Mouse (Mus musculus) gastrocnemius, adult 2 months (tissue): ENCODE data around the gene Pold4. TPM values are rescaled to one million over a fixed set of nuclear protein-coding genes. Genes with fewer than 3 reads are reported as not detected.

ENCODE experiments used
- DNase-seq: peaks from one replicate; pipeline ENCODE4 v3.0.0; 2022
- H3K27ac ChIP-seq: fragments of 200-600 bp; 2 replicates; pipeline ENCODE4 v1.8.1; 2022; ENCODE audit warnings: mild to moderate bottlenecking
- H3K4me3 ChIP-seq: fragments of 200-600 bp; 2 replicates; pipeline ENCODE4 v1.8.1; 2022; ENCODE audit warnings: mild to moderate bottlenecking, moderate library complexity
- CTCF ChIP-seq: fragments of 200-600 bp; IDR thresholded peaks from 2 replicates; pipeline ENCODE4 v1.8.1; 2022; ENCODE audit warnings: antibody characterized with exemption, mild to moderate bottlenecking, moderate library complexity
- intact Hi-C: fragments of 180-260 bp; cut with DNase I; formaldehyde crosslinking; loops from one replicate; pipeline ENCODE4 v1.15.1; 2025
- long read RNA-seq, 2 experiments: library from polyadenylated mRNA; stranded (forward); transcript quantifications; one replicate each; pipeline ENCODE4 v2.0.0; 2021
- total RNA-seq, 2 experiments: library from RNA; stranded (reverse); gene quantifications; 2 replicates each; pipeline ENCODE4 v1.2.3; 2021

Gene Pold4
- total RNA-seq = 10 to 100 TPM; 13.6 to 16.4 TPM
- long read RNA-seq, experiment 1, transcript Pold4-201 (4 exons, 913 nt) = major isoform, 6 of 8 reads
- long read RNA-seq, experiment 1, partial matches to known transcripts = 0 of 8 reads
- long read RNA-seq, experiment 1, other reads (novel, unspliced or antisense) = 1 of 8 reads
- long read RNA-seq, experiment 2, transcript Pold4-201 (4 exons, 913 nt) = major isoform, 8 of 10 reads
- long read RNA-seq, experiment 2, partial matches to known transcripts = 0 of 10 reads
- long read RNA-seq, experiment 2, other reads (novel, unspliced or antisense) = 1 of 10 reads

DNA sequence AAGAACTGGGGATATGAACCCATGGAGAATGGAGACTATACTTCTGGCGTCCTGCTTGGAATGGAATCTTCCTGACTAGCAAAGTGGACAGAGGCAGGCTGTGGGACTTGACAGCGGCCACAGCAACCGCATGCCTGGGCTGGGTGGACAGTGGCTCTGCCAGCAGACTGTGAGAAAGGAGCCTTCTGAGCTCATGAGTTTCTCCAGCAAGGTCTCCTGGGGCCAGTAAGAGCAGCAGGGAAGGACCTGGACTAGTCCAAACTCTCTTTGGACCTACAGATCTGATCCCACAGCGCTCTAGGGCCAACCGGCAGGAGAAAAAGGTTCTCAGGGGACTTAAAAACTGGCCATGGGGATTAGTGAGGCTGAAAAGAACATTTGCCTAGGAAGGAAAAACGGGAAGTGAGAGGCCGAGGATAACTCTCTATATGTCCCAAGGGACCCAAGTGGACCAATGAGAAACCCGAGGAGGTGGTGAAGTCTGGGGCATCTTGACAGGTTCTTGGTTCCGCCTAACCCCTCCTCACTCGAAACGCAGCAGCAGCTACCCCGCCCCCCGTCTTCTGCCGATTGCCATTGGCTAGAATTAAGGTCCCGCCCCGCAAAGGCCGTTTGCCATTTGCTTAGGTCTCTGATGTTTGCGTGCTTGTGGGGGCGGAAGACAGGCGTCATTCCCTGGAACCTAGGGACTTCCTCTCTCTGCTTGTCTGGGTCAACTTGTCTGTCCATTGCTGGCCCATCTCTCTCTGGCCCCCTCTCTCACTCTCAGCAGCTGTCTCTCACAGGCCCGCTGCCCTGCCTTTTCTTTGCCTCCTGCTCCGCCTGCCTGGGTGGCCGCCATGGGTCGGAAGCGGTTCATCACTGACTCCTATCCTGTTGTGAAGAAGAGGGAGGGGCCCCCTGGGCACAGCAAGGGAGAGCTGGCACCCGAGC lies at the start of gene Pold4:
Gene Pold4, plus strand, starts transcription at position 647 of the 933 bp plus-strand sequence.
- H3K4me3 ChIP-seq = peak within 1 kb of the TSS; percentile 89
- TF ChIP-seq CTCF = no peak
- peak within 1 kb of the TSS; percentile 98 for H3K27ac ChIP-seq
- intact Hi-C loops = no loop called here
- peak; percentile 99 for DNase-seq

DNA sequence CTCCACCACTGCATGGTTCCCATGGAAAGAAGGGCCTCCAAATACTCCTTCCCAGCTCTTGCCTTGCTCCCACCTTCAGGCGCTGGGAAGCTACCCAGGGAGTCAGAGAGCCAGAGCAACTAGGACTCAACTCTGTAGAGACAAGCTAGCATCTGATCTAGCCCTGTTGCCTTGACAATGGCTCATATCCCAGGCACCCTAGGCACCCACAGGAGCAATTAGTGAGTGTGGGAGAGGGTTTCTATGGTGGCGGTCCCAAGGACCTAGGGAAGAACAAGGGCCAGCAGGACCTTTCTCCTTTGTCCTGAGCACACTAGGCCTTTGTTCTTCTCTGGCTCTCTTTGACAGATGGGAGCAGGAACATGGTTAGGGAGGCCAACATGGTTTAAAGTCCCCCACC lies 48.0 kb upstream of the Pold4 start:
- TF ChIP-seq CTCF = no peak
- H3K4me3 ChIP-seq = no peak overlapping the region
- peak overlapping the region; percentile 28; the same call in 1 of the 2 replicates for H3K27ac ChIP-seq
- intact Hi-C loops = no loop called here
- no peak for DNase-seq

DNA sequence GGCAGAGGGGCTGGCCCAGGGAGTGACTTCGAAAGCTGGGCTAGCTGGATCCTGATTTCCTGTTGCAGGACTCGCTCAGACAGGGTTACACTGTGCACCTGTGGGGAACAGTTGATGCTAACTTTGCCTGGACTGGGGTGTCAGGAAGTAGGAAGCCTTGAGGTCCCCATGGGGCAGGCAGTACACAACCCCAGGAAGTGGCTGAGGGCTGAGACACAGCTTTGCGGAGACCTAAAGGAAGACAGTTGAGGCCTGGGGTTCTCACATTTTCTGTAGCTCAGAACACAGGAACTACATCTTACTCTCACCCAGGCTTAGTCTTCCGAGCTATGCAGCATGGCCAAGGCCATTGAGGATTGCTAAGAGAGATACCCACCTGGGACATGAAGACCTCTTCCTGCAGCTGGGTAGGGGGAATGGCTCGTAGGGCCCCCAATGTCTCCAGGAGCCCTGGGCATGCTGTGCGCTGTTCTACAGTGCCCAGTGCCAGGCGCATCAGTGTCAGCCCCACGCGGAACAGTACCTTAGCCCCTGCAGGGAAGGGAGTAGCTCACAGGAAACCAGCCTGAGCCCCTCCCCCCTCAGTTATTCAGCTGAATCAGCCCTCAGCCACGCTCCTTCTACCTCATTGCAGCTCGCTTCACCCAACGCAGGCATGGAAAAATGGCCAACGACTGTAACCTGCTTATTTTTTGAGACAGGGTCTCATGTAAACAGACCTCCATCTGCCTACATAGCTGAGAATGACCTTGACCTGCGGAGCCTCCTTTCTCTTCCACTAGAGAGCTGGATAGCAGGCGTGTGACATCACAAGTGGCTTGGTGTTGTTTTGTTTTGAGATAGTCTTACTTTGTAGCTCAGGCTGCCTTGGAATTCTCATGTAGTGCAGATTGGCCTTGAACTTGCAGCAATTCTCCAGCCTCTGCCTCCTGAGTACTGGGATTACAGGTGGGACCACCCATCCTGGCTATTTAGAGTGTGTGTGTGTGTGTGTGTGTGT lies 46.4 kb upstream of the Pold4 start:
- TF ChIP-seq CTCF = no peak
- Histone ChIP-seq H3K27ac (peak overlapping the region; percentile 28; the same call in 1 of the 2 replicates), H3K4me3 (no peak overlapping the region)
- intact Hi-C loops = no loop called here
- DNase-seq = no peak

DNA sequence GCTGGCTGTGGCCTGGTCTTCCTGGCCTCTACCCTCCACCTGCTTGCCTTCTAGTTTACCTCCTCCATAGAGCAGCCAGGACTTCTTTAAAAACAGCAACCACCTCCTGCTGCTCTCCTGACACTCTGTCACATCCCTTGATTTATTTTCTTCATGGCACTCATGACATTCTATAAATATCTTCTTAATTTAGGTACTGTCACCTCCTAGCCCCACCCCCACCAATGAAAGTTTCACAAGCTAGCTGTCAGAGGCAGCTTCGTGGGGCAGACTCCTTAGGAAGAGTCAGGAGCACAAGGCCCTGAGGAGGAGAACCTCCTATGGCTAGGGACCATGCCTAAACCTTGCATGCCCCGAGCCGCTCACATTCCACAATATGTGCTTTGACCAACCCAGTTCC lies 44.4 kb upstream of the Pold4 start:
- DNase-seq = peak; percentile 69
- intact Hi-C loops = no loop called here
- no peak for TF ChIP-seq CTCF
- Histone ChIP-seq H3K4me3 (peak overlapping the region; percentile 45), H3K27ac (peak overlapping the region; percentile 81)

DNA sequence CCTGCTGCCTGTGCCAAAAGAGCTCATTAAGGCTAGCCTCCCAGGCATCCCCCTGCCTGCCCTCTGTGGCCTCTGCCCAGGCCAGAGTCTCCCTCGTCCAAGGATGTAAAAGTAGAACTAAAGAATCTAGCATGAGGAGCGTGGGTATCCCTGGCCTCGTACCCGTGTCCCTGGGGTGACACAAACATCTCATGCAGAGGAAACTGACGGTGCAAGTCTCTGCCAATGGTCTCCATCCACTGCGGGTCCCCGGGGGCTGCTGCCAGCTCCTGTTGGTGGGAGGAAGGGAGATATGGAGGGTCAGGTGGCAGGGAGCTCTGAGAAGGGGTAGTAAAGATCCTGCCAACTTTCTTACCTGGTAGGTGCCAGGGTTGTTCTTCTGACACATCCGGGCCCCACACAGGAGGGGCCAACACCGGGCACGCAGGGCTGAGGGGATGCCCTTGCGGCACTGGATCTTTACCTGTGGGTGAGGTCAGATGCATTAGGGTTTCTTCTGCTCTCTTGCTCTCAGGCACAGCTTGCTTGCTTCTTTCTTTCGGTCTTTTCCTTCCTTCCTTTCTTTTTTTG lies 42.6 kb upstream of the Pold4 start:
- intact Hi-C loops = no loop called here
- no peak overlapping the region for H3K4me3 ChIP-seq
- TF ChIP-seq CTCF = no peak
- no peak for DNase-seq
- peak overlapping the region; percentile 81 for H3K27ac ChIP-seq

DNA sequence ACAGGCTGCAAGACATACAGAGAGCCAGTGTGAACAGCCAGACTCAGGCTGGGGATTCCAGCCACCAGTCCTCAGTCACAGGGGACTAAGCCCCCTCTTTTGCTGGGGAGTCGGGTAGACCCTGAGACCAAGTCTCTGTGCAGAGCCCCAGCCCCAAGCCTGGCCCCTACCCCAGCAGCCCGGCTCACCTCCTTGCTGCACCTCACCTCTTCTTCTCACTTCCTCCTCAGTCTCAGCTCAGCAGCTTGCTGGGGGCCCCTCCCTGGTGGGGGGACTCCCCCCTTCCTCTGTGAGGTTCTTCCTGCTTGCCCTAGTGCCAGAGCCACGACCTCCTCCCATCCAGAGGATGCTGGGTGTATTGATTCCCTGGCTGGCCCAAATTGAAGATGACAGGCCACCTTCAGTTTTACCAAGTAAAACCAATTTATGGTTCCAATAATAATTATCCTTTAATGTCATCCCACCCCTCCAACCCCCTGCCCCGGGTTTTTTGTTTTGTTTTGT lies 40.8 kb upstream of the Pold4 start, which contains the start of gene Tbc1d10c:
Gene Tbc1d10c, minus strand, starts transcription at position 454 of the 504 bp plus-strand sequence.
- DNase-seq = no peak
- H3K4me3 ChIP-seq = peak within 1 kb of the TSS; percentile 94
- TF ChIP-seq CTCF = no peak
- intact Hi-C loops = loop anchor here (1.0 to 5.0 kb wide), 2 partner anchors 21 to 64 kb away; partner anchors contain the start of gene Aip
- peak within 1 kb of the TSS; percentile 98 for H3K27ac ChIP-seq

DNA sequence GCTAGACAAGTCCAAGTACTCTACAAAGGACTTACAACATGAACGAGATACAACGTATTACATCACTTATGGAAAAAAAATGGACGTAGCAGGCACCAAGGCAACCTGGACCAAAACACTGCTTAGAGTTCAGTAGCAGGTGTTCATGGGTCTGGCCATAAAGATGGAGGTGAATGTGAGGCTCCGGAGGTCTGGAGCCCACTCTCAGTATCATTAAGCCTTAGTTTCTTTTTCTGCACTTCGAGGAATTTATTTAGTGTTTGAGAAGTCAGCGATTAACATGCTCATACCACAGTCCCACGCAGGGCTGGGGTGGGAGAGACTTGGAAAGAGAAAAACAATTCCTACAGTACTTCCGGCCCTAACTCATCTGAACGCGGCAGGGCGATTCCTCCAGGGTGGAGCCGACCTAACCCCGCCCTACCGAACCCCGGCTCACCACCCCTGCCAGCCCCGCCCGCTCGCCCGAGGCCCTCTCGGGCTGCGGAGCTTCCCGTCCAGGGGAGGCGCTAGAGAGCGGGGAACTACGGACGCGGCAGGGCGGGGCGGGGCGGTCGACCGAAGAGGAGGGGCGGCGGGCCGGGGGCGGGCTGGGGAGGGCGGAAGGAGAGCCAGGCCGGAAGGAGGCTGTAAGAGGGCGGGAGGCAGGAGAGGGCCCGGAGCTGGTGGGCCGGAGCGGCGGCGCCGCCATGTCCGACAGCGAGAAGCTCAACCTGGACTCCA lies 40.0 kb upstream of the Pold4 start, which contains the start of gene Ppp1ca:
Gene Ppp1ca, plus strand, starts transcription at position 538 of the 723 bp plus-strand sequence.
- peak; percentile 99 for DNase-seq
- peak within 1 kb of the TSS; percentile 94 for H3K4me3 ChIP-seq
- TF ChIP-seq CTCF = peak; percentile 79
- peak within 1 kb of the TSS; percentile 98 for H3K27ac ChIP-seq
- intact Hi-C loops = loop anchor here (1.0 to 5.0 kb wide), 2 partner anchors 21 to 64 kb away; partner anchors contain the start of gene Aip

DNA sequence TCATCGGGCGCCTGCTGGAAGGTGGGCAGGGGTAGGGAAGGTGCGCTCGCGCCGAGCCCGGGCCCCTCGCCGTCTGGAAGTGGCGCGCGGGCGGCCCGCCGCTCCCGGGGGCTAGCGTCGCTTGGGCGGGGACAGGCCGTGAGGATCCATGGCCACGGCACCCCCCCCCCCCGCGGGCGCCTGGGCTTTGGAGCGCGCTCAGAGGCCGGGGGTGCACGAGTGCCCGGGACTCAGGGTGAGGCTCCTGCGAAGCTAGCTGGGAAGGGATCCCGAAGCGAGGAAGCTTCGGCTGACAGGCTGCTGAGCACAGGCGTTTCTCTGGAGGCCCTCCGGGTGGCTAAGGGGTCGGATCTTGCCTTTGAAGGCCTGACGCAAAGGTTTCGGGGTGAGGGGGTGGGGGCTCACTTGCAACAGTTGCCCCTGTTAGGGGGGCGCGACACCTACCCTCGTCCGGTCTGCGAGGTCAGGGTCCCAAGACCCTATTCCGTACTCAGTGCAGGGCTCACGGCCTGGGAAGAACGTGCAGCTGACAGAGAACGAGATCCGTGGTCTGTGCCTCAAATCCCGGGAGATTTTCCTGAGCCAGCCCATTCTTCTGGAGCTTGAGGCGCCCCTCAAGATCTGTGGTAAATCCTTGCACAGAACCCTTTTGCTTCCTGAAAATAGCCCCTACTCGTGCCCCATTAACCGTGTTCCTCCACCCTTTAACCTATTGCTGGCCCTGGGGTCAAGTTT lies 39.3 kb upstream of the Pold4 start:
- Histone ChIP-seq H3K4me3 (peak overlapping the region; percentile 94), H3K27ac (peak overlapping the region; percentile 98)
- intact Hi-C loops = loop anchor here (5.0 kb wide), 1 partner anchor 65 kb away; the partner anchor contains the start of gene Aip
- no peak for TF ChIP-seq CTCF
- DNase-seq = no peak

DNA sequence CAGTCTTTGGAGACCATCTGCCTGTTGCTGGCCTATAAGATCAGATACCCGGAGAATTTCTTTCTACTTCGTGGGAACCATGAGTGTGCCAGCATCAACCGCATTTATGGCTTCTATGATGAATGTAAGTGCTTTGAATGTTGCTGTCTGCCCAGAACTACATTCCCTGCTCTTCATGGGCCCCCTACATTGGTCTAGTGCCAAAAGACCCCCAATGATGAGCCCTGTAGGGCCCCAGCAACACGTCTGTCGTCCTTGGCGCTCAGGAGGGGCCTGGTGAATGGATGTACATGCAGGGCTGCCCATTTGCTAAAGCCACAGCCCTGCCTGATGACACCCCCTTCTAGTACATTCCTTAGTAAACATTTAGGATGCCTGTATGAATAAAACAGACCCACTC lies 38.6 kb upstream of the Pold4 start:
- DNase-seq = no peak
- Histone ChIP-seq H3K27ac (peak overlapping the region; percentile 98; the same call in 1 of the 2 replicates), H3K4me3 (peak overlapping the region; percentile 94)
- no peak for TF ChIP-seq CTCF
- intact Hi-C loops = loop anchor here (5.0 kb wide), 1 partner anchor 66 kb away; the partner anchor contains the start of gene Aip
